In genomic region chr11:78534516-78534915, GRCm38 (mm10) we compare ENCODE assay signal across 9 mouse cellular contexts. TPM values are rescaled to one million over a fixed set of nuclear protein-coding genes. Genes with fewer than 3 reads are reported as not detected.
DNase-seq lines count a peak whose midpoint lies in the region; ATAC-seq lines count a peak whose summit lies in the region.
"Had no signal": no experiment of that assay in that cellular context is flagged by ENCODE, and none has a peak within 500 bp of the region (broad histone marks: within the 10 kb centered on the region; RNA-seq: fewer than 3 reads in every experiment).

No protein-coding gene starts in this region.

- no peaks in the 10 kb centered on the region for H3K9me3 ChIP-seq in embryonic facial prominence, embryonic 15.5 days (replicated peaks)
- no peaks in the 10 kb centered on the region for H3K9me3 ChIP-seq in limb, embryonic 12.5 days
- H3K9me3 ChIP-seq in neural tube, embryonic 15.5 days (replicated peaks) = no peaks in the 10 kb centered on the region

- H3K4me3 ChIP-seq in embryonic facial prominence, embryonic 15.5 days (replicated peaks) = peak overlapping the region; percentile 94
- peak overlapping the region; percentile 77 for H3K4me3 ChIP-seq in limb, embryonic 12.5 days (replicated peaks)
- peak overlapping the region; percentile 88 for H3K4me3 ChIP-seq in neural tube, embryonic 15.5 days (replicated peaks)

- H3K9ac ChIP-seq in embryonic facial prominence, embryonic 15.5 days = no peak overlapping the region
- H3K9ac ChIP-seq in limb, embryonic 12.5 days (replicated peaks) = no peak overlapping the region
- H3K9ac ChIP-seq in neural tube, embryonic 15.5 days (replicated peaks) = no peak overlapping the region

- no peaks in the 10 kb centered on the region for H3K27me3 ChIP-seq in embryonic facial prominence, embryonic 15.5 days
- H3K27me3 ChIP-seq in limb, embryonic 12.5 days = no peaks in the 10 kb centered on the region
- no peaks in the 10 kb centered on the region for H3K27me3 ChIP-seq in neural tube, embryonic 15.5 days (replicated peaks)

- ATAC-seq in embryonic facial prominence, embryonic 15.5 days (ENCODE audit: insufficient number of reproducible peaks, low FRiP score, low TSS enrichment, low read depth) = no peak
- ATAC-seq in limb, embryonic 12.5 days (ENCODE audit: insufficient number of reproducible peaks, insufficient read depth, low FRiP score, low TSS enrichment, low read depth) = no peak
- no peak for ATAC-seq in neural tube, embryonic 15.5 days (ENCODE audit: low FRiP score)

- H3K36me3 ChIP-seq in embryonic facial prominence, embryonic 15.5 days = peaks cover 19% of the 10 kb centered on the region
- peaks cover 39% of the 10 kb centered on the region for H3K36me3 ChIP-seq in limb, embryonic 12.5 days
- H3K36me3 ChIP-seq in neural tube, embryonic 15.5 days = peaks cover 21% of the 10 kb centered on the region

- H3K4me2 ChIP-seq in embryonic facial prominence, embryonic 15.5 days (replicated peaks) = peak overlapping the region; percentile 82
- peak overlapping the region; percentile 79 for H3K4me2 ChIP-seq in limb, embryonic 12.5 days
- H3K4me2 ChIP-seq in neural tube, embryonic 15.5 days = peak overlapping the region; percentile 84

- DNase-seq in kidney, postnatal 25 days = peak; percentile 23 to 39
- DNase-seq in kidney, adult 11 months = no peak
- DNase-seq in thymus, postnatal 36 days = no peak
- no peak for DNase-seq in right cerebral cortex, postnatal 14 days
- no peak for DNase-seq in cerebellum, adult 9-10 months
- DNase-seq: embryo, embryonic 11 days had no signal

- H3K27ac ChIP-seq in embryonic facial prominence, embryonic 15.5 days (replicated peaks) = no peak overlapping the region
- no peak overlapping the region for H3K27ac ChIP-seq in limb, embryonic 12.5 days
- H3K27ac ChIP-seq in neural tube, embryonic 15.5 days (replicated peaks) = peak overlapping the region; percentile 95

- WGBS in embryonic facial prominence, embryonic 15.5 days = 79% methylated on average over 4 of the region's 4 CpGs
- 93% methylated on average over 4 of the region's 4 CpGs for WGBS in limb, embryonic 12.5 days
- WGBS in neural tube, embryonic 15.5 days = 87% methylated on average over 4 of the region's 4 CpGs

- H3K4me1 ChIP-seq in embryonic facial prominence, embryonic 15.5 days = peaks cover 31% of the 10 kb centered on the region
- peaks cover 21% of the 10 kb centered on the region for H3K4me1 ChIP-seq in limb, embryonic 12.5 days (replicated peaks)
- H3K4me1 ChIP-seq in neural tube, embryonic 15.5 days = peaks cover 42% of the 10 kb centered on the region

RNA-seq across cellular contexts. Expression of gene Tnfaip1, which starts 1.6 kb away (rescaled TPM):
- polyA plus RNA-seq in embryonic facial prominence, embryonic 15.5 days (2015; fragmentation: Nextera tagmentation; extraction: Ambion mirVana) = 79.6 and 80.7 TPM in 2 replicates
- polyA plus RNA-seq in limb, embryonic 12.5 days (2016; fragmentation: Nextera tagmentation; extraction: Ambion mirVana) = 70.4 and 72.5 TPM in 2 replicates
- polyA plus RNA-seq in neural tube, embryonic 15.5 days (2015; fragmentation: Nextera tagmentation; extraction: Ambion mirVana) = 56.1 and 60.3 TPM in 2 replicates

RNA-seq across cellular contexts. Expression of gene Ift20, which starts 1.6 kb away (rescaled TPM):
- 187 TPM in 2 replicates for polyA plus RNA-seq in embryonic facial prominence, embryonic 15.5 days (2015; fragmentation: Nextera tagmentation; extraction: Ambion mirVana)
- 129 and 132 TPM in 2 replicates for polyA plus RNA-seq in limb, embryonic 12.5 days (2016; fragmentation: Nextera tagmentation; extraction: Ambion mirVana)
- polyA plus RNA-seq in neural tube, embryonic 15.5 days (2015; fragmentation: Nextera tagmentation; extraction: Ambion mirVana) = 120 and 127 TPM in 2 replicates

RNA-seq across cellular contexts. Expression of gene Tmem97, which starts 16.1 kb away (rescaled TPM):
- 73.4 and 73.5 TPM in 2 replicates for polyA plus RNA-seq in embryonic facial prominence, embryonic 15.5 days (2015; fragmentation: Nextera tagmentation; extraction: Ambion mirVana)
- polyA plus RNA-seq in limb, embryonic 12.5 days (2016; fragmentation: Nextera tagmentation; extraction: Ambion mirVana) = 63.3 and 63.9 TPM in 2 replicates
- polyA plus RNA-seq in neural tube, embryonic 15.5 days (2015; fragmentation: Nextera tagmentation; extraction: Ambion mirVana) = 43.1 and 50.4 TPM in 2 replicates

RNA-seq across cellular contexts. Expression of gene Poldip2, which starts 22.5 kb away (rescaled TPM):
- 167 and 170 TPM in 2 replicates for polyA plus RNA-seq in embryonic facial prominence, embryonic 15.5 days (2015; fragmentation: Nextera tagmentation; extraction: Ambion mirVana)
- polyA plus RNA-seq in limb, embryonic 12.5 days (2016; fragmentation: Nextera tagmentation; extraction: Ambion mirVana) = 176 and 180 TPM in 2 replicates
- 182 and 192 TPM in 2 replicates for polyA plus RNA-seq in neural tube, embryonic 15.5 days (2015; fragmentation: Nextera tagmentation; extraction: Ambion mirVana)

RNA-seq across cellular contexts. Expression of gene Tmem199, which starts 22.5 kb away (rescaled TPM):
- 41.5 and 45.1 TPM in 2 replicates for polyA plus RNA-seq in embryonic facial prominence, embryonic 15.5 days (2015; fragmentation: Nextera tagmentation; extraction: Ambion mirVana)
- 51.9 and 56.1 TPM in 2 replicates for polyA plus RNA-seq in limb, embryonic 12.5 days (2016; fragmentation: Nextera tagmentation; extraction: Ambion mirVana)
- 89.3 and 94.4 TPM in 2 replicates for polyA plus RNA-seq in neural tube, embryonic 15.5 days (2015; fragmentation: Nextera tagmentation; extraction: Ambion mirVana)

Comparison
In these comparisons a context has a peak if more than half of its experiments do, and no peak if none do; other contexts are left out.
1. DNase-seq: peak in kidney, postnatal 25 days (2 of 2); none in kidney, adult 11 months (single experiment), thymus, postnatal 36 days (0 of 2), right cerebral cortex, postnatal 14 days (single experiment) and cerebellum, adult 9-10 months (single experiment).
2. Peak in every context shown above with its lines, with median percentiles within 50 percentile points of each other: H3K4me2 ChIP-seq and H3K4me3 ChIP-seq.